Mouse (Mus musculus) heart, adult 18-20 months (tissue): Measurements from ENCODE around the gene Olfr133. TPM values are rescaled to one million over a fixed set of nuclear protein-coding genes. Genes with fewer than 3 reads are reported as not detected.
"Not testable (repeated sequence)": the region's sequence is repeated elsewhere in the genome, so short reads cannot be mapped to it uniquely, and the experiment has no call there.

Experiments
- DNase-seq, 2 experiments: peaks; one replicate each; pipeline ENCODE4 v3.0.0; 2021 to 2022; ENCODE audit warnings: mixed read lengths in 1 of 2
- long read RNA-seq, 2 experiments: library from polyadenylated mRNA; stranded (forward); transcript quantifications; one replicate each; pipeline ENCODE4 v2.0.0; 2021
- total RNA-seq, 2 experiments: library from RNA; stranded (reverse); gene quantifications; 2 replicates each; pipeline ENCODE4 v1.2.3; 2021

The Olfr133 gene
- total RNA-seq, result not detected
- long read RNA-seq, experiment 1, result 0 reads
- long read RNA-seq, experiment 2, result 0 reads

DNA sequence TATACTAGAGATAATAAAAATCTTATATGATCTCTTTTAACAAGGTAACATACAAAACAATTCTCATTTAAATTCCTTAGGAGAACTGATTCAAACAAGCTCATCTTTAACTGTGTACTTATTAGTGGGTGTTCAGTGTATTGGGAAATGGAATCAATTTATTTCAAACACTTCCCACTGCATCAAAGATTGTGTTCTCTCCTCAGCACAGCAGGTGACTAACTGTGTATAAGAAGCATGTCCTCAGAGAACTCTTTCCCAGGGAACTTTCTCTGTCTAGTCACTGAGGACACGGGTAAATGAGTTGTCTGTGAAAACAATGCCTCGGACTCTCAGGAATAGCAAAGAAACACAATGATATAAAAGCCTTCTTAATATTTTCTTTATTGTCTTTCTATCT lies at the start of gene Olfr133:
Olfr133 (plus strand) TSS at position 301 of the 400 bp plus-strand sequence.
- DNase-seq, result no peak

DNA sequence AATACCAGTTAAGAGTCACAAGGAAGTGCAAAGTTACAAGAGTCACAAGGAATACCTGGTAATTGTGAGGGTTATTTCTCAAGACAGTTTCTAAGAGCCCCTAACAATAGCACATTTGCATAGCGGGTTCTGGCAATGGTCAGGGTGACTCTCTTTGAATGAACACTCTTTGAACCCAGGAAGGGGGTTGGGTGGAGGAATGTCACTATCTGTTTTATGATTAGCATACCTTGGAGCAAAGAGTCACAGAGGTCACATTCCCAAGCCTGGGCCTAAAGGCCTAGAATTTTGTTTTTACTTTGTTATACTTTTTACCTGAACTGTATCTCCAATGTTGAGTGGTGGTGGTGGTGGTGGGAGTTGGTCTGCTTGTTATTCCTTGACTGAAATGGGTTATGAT lies 20.9 kb upstream of the Olfr133 start:
- not testable (repeated sequence) for DNase-seq

DNA sequence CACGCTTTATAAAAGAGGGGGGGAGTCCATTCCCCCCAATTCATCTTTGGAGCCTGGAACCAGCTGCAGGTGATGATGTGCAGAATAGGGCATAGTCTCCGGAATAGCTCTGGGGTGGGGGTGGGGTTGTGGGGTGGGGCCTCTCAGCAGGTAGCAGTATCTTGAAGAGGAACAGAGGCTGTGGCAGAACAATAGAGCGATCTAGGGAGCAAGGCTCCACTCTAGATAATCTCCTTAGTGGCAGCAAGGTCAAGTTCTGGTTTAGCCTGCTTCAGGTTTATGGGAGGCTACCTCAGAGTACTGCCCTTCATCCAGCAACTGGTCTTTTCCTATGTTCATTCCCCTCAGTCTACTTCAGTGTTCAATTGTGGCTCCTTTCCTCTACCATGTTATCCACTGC lies 19.7 kb upstream of the Olfr133 start:
- not testable (repeated sequence) for DNase-seq

- DNase-seq, result no peak
These were observed 10.7 kb upstream of the Olfr133 start, which contains the start of gene Olfr132 for GRCm38 (mm10) chr17:38134426-38134825. Gene Olfr132 (minus strand): TSS chr17:38134526.

GRCm38 (mm10) chr17:38171088-38171487 lies 26.0 kb downstream of the Olfr133 start, which contains the start of gene Olfr134:
Gene Olfr134 (plus strand): TSS chr17:38171388.
- DNase-seq, result no peak

Other genes starting within 250 kb of the Olfr133 start
- not detected for gene Olfr127, start 244.8 kb upstream of the Olfr133 start, total RNA-seq
- gene Olfr128, start 224.7 kb upstream of the Olfr133 start, total RNA-seq, result not detected
- not detected for gene Olfr761, start 192.2 kb upstream of the Olfr133 start, total RNA-seq
- not detected for gene Olfr129, start 85.2 kb upstream of the Olfr133 start, total RNA-seq
- not detected for gene Olfr130, start 81.4 kb upstream of the Olfr133 start, total RNA-seq
- not detected for gene Olfr131, start 56.6 kb upstream of the Olfr133 start, total RNA-seq
- not detected for gene Olfr132, start 10.8 kb upstream of the Olfr133 start, total RNA-seq
- gene Olfr134, start 26.1 kb downstream of the Olfr133 start, total RNA-seq, result not detected
- not detected for gene Olfr135, start 59.1 kb downstream of the Olfr133 start, total RNA-seq
- not detected for gene Olfr138, start 115.8 kb downstream of the Olfr133 start, total RNA-seq
- gene Olfr137, start 162.3 kb downstream of the Olfr133 start, total RNA-seq, result not detected
- gene Olfr136, start 184.6 kb downstream of the Olfr133 start, total RNA-seq, result not detected